ENCODE assay signal across 13 mouse cellular contexts in genomic region chr2:93318781-93319349, GRCm38 (mm10). TPM values are rescaled to one million over a fixed set of nuclear protein-coding genes. Genes with fewer than 3 reads are reported as not detected.
A peak's percentile ranks its signal among the peaks of the same experiment; 100 is the strongest.
DNase-seq lines count a peak whose midpoint lies in the region; ATAC-seq lines count a peak whose summit lies in the region.
"Had no signal": no experiment of that assay in that cellular context is flagged by ENCODE, and none has a peak within 500 bp of the region (broad histone marks: within the 10 kb centered on the region; RNA-seq: fewer than 3 reads in every experiment).

No protein-coding gene starts in this region.

- H3K27me3 ChIP-seq in embryonic facial prominence, embryonic 14.5 days (replicated peaks; ENCODE audit: control insufficient read depth, insufficient read depth, low read length) = no peaks in the 10 kb centered on the region
- 0 out of 2 replicates have a peak, but pooled peaks cover 10% of the 10 kb centered on the region for H3K27me3 ChIP-seq in limb, embryonic 15.5 days
- H3K27me3 ChIP-seq: midbrain, embryonic 12.5 days had no signal

- H3K4me2 ChIP-seq in embryonic facial prominence, embryonic 14.5 days (ENCODE audit: low read depth, low read length) = no peak overlapping the region
- H3K4me2 ChIP-seq in limb, embryonic 15.5 days = no peak overlapping the region
- H3K4me2 ChIP-seq: midbrain, embryonic 12.5 days had no signal

- H3K27ac ChIP-seq in embryonic facial prominence, embryonic 14.5 days (replicated peaks; ENCODE audit: low read depth, low read length) = no peak overlapping the region
- H3K27ac ChIP-seq in limb, embryonic 15.5 days = peak overlapping the region; percentile 67; the same call in 1 of the 2 replicates
- H3K27ac ChIP-seq: liver, embryonic 14.5 days; midbrain, embryonic 12.5 days had no signal

- WGBS in embryonic facial prominence, embryonic 14.5 days = 74% methylated on average over 21 of the region's 21 CpGs
- 44% methylated on average over 21 of the region's 21 CpGs for WGBS in limb, embryonic 15.5 days

- no peaks in the 10 kb centered on the region for H3K36me3 ChIP-seq in embryonic facial prominence, embryonic 14.5 days (ENCODE audit: control insufficient read depth, insufficient read depth, low read length)
- H3K36me3 ChIP-seq in limb, embryonic 15.5 days = no peaks in the 10 kb centered on the region; the same call in 1 of the 2 replicates

- peak; percentile 39 for DNase-seq in adrenal gland, postnatal 10 days
- no peak for DNase-seq in adrenal gland, adult 8-10 months
- peak; percentile 42 for DNase-seq in layer of hippocampus, adult 11-12 months (ENCODE audit: low spot score)
- DNase-seq in layer of hippocampus, postnatal 14 days (ENCODE audit: low spot score in 2 of 2) = no peak
- DNase-seq in embryonic facial prominence, embryonic 14.5 days (ENCODE audit: low spot score) = no peak
- DNase-seq in cerebellum, postnatal 25 days = no peak
- DNase-seq in Muller cell, postnatal 12 days (ENCODE audit: inconsistent ontology term) = no peak
- DNase-seq: cerebellum, postnatal 14 days; lung, postnatal 10 days; thymus, adult 2 months had no signal

- 0 out of 2 replicates have a peak, but pooled peaks have one; percentile 11 for ATAC-seq in embryonic facial prominence, embryonic 14.5 days (ENCODE audit: low read depth)
- no peak for ATAC-seq in limb, embryonic 15.5 days (ENCODE audit: insufficient number of reproducible peaks, low FRiP score, low TSS enrichment, low read depth)

- no peak overlapping the region for H3K4me3 ChIP-seq in embryonic facial prominence, embryonic 14.5 days (ENCODE audit: low read depth, low read length)
- H3K4me3 ChIP-seq in limb, embryonic 15.5 days = no peak overlapping the region
- H3K4me3 ChIP-seq: midbrain, embryonic 12.5 days had no signal

- no peak overlapping the region for H3K9ac ChIP-seq in embryonic facial prominence, embryonic 14.5 days (ENCODE audit: low read depth, low read length)
- no peak overlapping the region for H3K9ac ChIP-seq in limb, embryonic 15.5 days
- H3K9ac ChIP-seq: liver, embryonic 14.5 days; midbrain, embryonic 12.5 days had no signal

- H3K9me3 ChIP-seq in embryonic facial prominence, embryonic 14.5 days (ENCODE audit: control insufficient read depth, low read length) = no peaks in the 10 kb centered on the region
- H3K9me3 ChIP-seq in limb, embryonic 15.5 days = no peaks in the 10 kb centered on the region
- H3K9me3 ChIP-seq: midbrain, embryonic 12.5 days had no signal

- peaks cover 31% of the 10 kb centered on the region for H3K4me1 ChIP-seq in embryonic facial prominence, embryonic 14.5 days (ENCODE audit: control insufficient read depth, insufficient read depth, low read length)
- peaks cover 60% of the 10 kb centered on the region for H3K4me1 ChIP-seq in limb, embryonic 15.5 days

RNA-seq across cellular contexts. Expression of gene Tspan18, which starts 15.4 kb away (rescaled TPM):
- 100 to 1,000 TPM in 1 of 2 experiments, 10 to 100 TPM in 1; 84.9 to 114 TPM for total RNA-seq in adrenal gland, postnatal 10 days (2021)
- 10 to 100 TPM; 39.5 to 48.5 (median 45.8) TPM for total RNA-seq in adrenal gland, adult 8-10 months (2022)
- 10 to 100 TPM; 46.6 to 52.3 TPM for total RNA-seq in layer of hippocampus, postnatal 14 days (2021)
- 31.2 and 34.5 TPM in 2 replicates for polyA plus RNA-seq in embryonic facial prominence, embryonic 14.5 days (2014; fragmentation: Nextera tagmentation; extraction: Ambion mirVana)
- polyA plus RNA-seq in limb, embryonic 15.5 days (2015; fragmentation: Nextera tagmentation; extraction: Ambion mirVana) = 18.8 and 24.0 TPM in 2 replicates

Comparison
In these comparisons a context has a peak if more than half of its experiments do, and no peak if none do; other contexts are left out.
1. DNase-seq: peak in adrenal gland, postnatal 10 days (single experiment) and layer of hippocampus, adult 11-12 months (single experiment); none in adrenal gland, adult 8-10 months (single experiment), layer of hippocampus, postnatal 14 days (0 of 2), embryonic facial prominence, embryonic 14.5 days (single experiment), cerebellum, postnatal 25 days (0 of 2) and Muller cell, postnatal 12 days (single experiment).